Mouse (Mus musculus) megakaryocyte, embryonic 14.5 days (primary cell): ENCODE data around the gene Hectd1.

Experiments used
- FLI1 ChIP-seq: IDR thresholded peaks from 2 replicates; pipeline ENCODE4 v1.6.1; 2012; ENCODE audit warnings: low read length, inconsistent platforms, mixed read lengths
- GATA1 ChIP-seq: IDR thresholded peaks from 3 replicates; pipeline ENCODE4 v1.6.1; 2012; ENCODE audit warnings: mixed read lengths, low read length, inconsistent platforms, borderline replicate concordance

DNA sequence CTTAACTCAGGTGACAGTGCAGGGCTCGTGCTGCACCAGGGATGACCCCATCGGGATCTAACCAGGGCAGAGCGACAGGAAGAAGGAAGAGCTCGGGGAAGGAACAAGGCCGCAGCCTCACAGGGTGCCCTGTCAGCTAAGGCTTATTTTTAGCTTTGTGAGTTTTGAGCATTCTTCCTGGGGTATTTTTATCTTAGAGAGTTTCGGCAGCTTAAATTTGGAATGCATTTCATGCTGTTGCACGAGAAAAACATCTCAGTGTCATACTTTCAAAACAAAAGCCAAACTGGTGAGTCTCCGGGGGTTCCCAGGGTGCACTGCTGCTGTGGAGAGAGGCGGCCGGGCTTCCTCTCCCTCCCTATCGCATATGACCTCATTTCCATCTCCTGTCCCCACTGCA, 100.3 kb downstream of the Hectd1 start:
- no peak for TF ChIP-seq GATA1
- no peak for TF ChIP-seq FLI1
